Mouse (Mus musculus) frontal cortex, postnatal 36 days (tissue): ENCODE results near the gene Utrn.

Experiments used
- DNase-seq, 2 experiments: peaks; one replicate each; pipeline ENCODE4 v3.0.0; 2022; ENCODE audit warnings: low spot score in 2 of 2

Gene Utrn

GRCm38 (mm10) chr10:12426866-12427265, 442.3 kb downstream of the Utrn start:
- DNase-seq: peak in 1 of 2 experiments; percentile 11

GRCm38 (mm10) chr10:12424944-12425343, 444.2 kb downstream of the Utrn start:
- DNase-seq: no peak

- no peak for DNase-seq
These were observed 445.0 kb downstream of the Utrn start for GRCm38 (mm10) chr10:12423994-12424725.

- DNase-seq: no peak
These were observed 454.2 kb downstream of the Utrn start for GRCm38 (mm10) chr10:12414967-12415366.

- DNase-seq: no peak
These were observed 462.6 kb downstream of the Utrn start for GRCm38 (mm10) chr10:12406338-12407110.

GRCm38 (mm10) chr10:12399450-12399849, 469.7 kb downstream of the Utrn start:
- no peak for DNase-seq

- DNase-seq: no peak
These were observed 489.0 kb downstream of the Utrn start for GRCm38 (mm10) chr10:12380139-12380538.

- DNase-seq: no peak
These were observed 490.0 kb downstream of the Utrn start for GRCm38 (mm10) chr10:12379123-12379522.

GRCm38 (mm10) chr10:12377727-12378126, 491.4 kb downstream of the Utrn start:
- no peak for DNase-seq

GRCm38 (mm10) chr10:12376015-12376414, 493.1 kb downstream of the Utrn start:
- DNase-seq: no peak

- no peak for DNase-seq
These were observed 494.4 kb downstream of the Utrn start for GRCm38 (mm10) chr10:12374741-12375140.

GRCm38 (mm10) chr10:12354556-12354955, 514.6 kb downstream of the Utrn start:
- DNase-seq: peak in 1 of 2 experiments; percentile 46

- no peak for DNase-seq
These were observed 515.1 kb downstream of the Utrn start for GRCm38 (mm10) chr10:12354106-12354505.

GRCm38 (mm10) chr10:12339704-12340558, 529.2 kb downstream of the Utrn start:
- DNase-seq: no peak

GRCm38 (mm10) chr10:12339005-12339703, 530.0 kb downstream of the Utrn start:
- peak in 1 of 2 experiments; percentile 8 for DNase-seq
